Mouse (Mus musculus): ENCODE results near the gene Nlrp4b. TPM values are rescaled to one million over a fixed set of nuclear protein-coding genes. Genes with fewer than 3 reads are reported as not detected.
"Not testable (repeated sequence)": the region's sequence is repeated elsewhere in the genome, so short reads cannot be mapped to it uniquely, and the experiment has no call there.

Gene Nlrp4b
- polyA plus RNA-seq (2014; fragmentation: Nextera tagmentation; extraction: Ambion mirVana), result not detected in 2 replicates

GRCm38 (mm10) chr7:10687489-10687888, at the start of gene Nlrp4b:
Nlrp4b (plus strand) TSS chr7:10687789.
- no peak for ATAC-seq
- H3K27me3 ChIP-seq (replicated peaks; ENCODE audit: control insufficient read depth, insufficient read depth, low read length), result no peaks in the 10 kb centered on the region
- WGBS, result 86% methylated on average over 1 of the region's 1 CpGs
- peaks cover 9% of the 10 kb centered on the region; the same call in 1 of the 2 replicates for H3K9me3 ChIP-seq (replicated peaks; ENCODE audit: control insufficient read depth, low read length)
- no peak within 1 kb of the TSS for H3K4me3 ChIP-seq (ENCODE audit: low read depth, low read length)
- H3K9ac ChIP-seq (ENCODE audit: low read length), result no peak within 1 kb of the TSS
- no peaks in the 10 kb centered on the region for H3K4me1 ChIP-seq (ENCODE audit: control insufficient read depth, insufficient read depth, low read length)
- no peaks in the 10 kb centered on the region for H3K36me3 ChIP-seq (ENCODE audit: control insufficient read depth, insufficient read depth, low read length)
- no peak within 1 kb of the TSS for H3K27ac ChIP-seq (ENCODE audit: low read depth, low read length)
- no peak for DNase-seq (ENCODE audit: low spot score)
- H3K4me2 ChIP-seq (ENCODE audit: low read length), result no peak within 1 kb of the TSS

GRCm38 (mm10) chr7:10754264-10754663, 66.7 kb downstream of the Nlrp4b start, which contains the start of gene Vmn1r71:
Vmn1r71 (minus strand) TSS chr7:10754364.
- Histone ChIP-seq H3K4me3 (ENCODE audit: low read depth, low read length) (no peak within 1 kb of the TSS), H3K9ac (ENCODE audit: low read length) (no peak within 1 kb of the TSS), H3K4me2 (ENCODE audit: low read length) (no peak within 1 kb of the TSS), H3K36me3 (ENCODE audit: control insufficient read depth, insufficient read depth, low read length) (no peaks in the 10 kb centered on the region), H3K9me3 (replicated peaks; ENCODE audit: control insufficient read depth, low read length) (peaks cover 10% of the 10 kb centered on the region; the same call in 1 of the 2 replicates), H3K27ac (ENCODE audit: low read depth, low read length) (no peak within 1 kb of the TSS), H3K4me1 (ENCODE audit: control insufficient read depth, insufficient read depth, low read length) (no peaks in the 10 kb centered on the region), H3K27me3 (replicated peaks; ENCODE audit: control insufficient read depth, insufficient read depth, low read length) (no peaks in the 10 kb centered on the region)
- ATAC-seq, result no peak
- no peak for DNase-seq (ENCODE audit: low spot score)

DNA sequence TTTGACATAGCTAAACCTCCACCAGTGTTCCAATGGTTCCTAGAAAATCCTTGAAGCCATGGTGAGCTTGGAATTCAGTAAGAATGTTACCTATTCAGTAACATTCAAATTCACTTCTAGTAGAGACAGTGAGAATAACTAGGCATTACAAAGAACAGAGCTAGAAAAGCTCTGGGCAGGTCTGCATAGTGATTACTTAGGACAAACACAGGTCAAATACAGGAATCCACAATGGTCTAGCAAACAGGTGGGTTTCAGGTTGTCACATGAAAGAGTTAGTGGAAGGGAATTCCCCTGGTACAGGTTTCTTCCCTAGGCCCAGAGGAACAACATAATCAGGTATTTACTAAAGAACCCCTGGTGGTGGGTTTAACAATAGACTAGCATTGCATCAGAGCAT, 70.0 kb downstream of the Nlrp4b start:
- H3K4me1 ChIP-seq (ENCODE audit: control insufficient read depth, insufficient read depth, low read length); H3K36me3 ChIP-seq (ENCODE audit: control insufficient read depth, insufficient read depth, low read length); H3K27me3 ChIP-seq (replicated peaks; ENCODE audit: control insufficient read depth, insufficient read depth, low read length); H3K4me2 ChIP-seq (ENCODE audit: low read length); ATAC-seq; H3K27ac ChIP-seq (ENCODE audit: low read depth, low read length); H3K4me3 ChIP-seq (ENCODE audit: low read depth, low read length); H3K9ac ChIP-seq (ENCODE audit: low read length); DNase-seq (ENCODE audit: low spot score): not testable (repeated sequence)
- peaks cover 10% of the 10 kb centered on the region; the same call in 1 of the 2 replicates for H3K9me3 ChIP-seq (replicated peaks; ENCODE audit: control insufficient read depth, low read length)

Other genes starting within 250 kb of the Nlrp4b start
- not detected in 2 replicates for gene Vmn1r67, start 244.5 kb upstream of the Nlrp4b start, polyA plus RNA-seq (2014; fragmentation: Nextera tagmentation; extraction: Ambion mirVana)
- gene Zik1, start 192.4 kb upstream of the Nlrp4b start, polyA plus RNA-seq (2014; fragmentation: Nextera tagmentation; extraction: Ambion mirVana), result 63.4 and 65.4 TPM in 2 replicates
- not detected in 2 replicates for gene Vmn1r68, start 129.3 kb upstream of the Nlrp4b start, polyA plus RNA-seq (2014; fragmentation: Nextera tagmentation; extraction: Ambion mirVana)
- not detected in 2 replicates for gene Vmn1r69, start 74.1 kb upstream of the Nlrp4b start, polyA plus RNA-seq (2014; fragmentation: Nextera tagmentation; extraction: Ambion mirVana)
- not detected in 2 replicates for gene Vmn1r70, start 56.3 kb upstream of the Nlrp4b start, polyA plus RNA-seq (2014; fragmentation: Nextera tagmentation; extraction: Ambion mirVana)
- not detected in 2 replicates for gene Vmn1r71, start 66.6 kb downstream of the Nlrp4b start, polyA plus RNA-seq (2014; fragmentation: Nextera tagmentation; extraction: Ambion mirVana)
- not detected in 2 replicates for gene Zscan4b, start 217.3 kb downstream of the Nlrp4b start, polyA plus RNA-seq (2014; fragmentation: Nextera tagmentation; extraction: Ambion mirVana)